Mouse (Mus musculus): ENCODE results near the gene Ezr. TPM values are rescaled to one million over a fixed set of nuclear protein-coding genes. Genes with fewer than 3 reads are reported as not detected.

The Ezr gene
- total RNA-seq, 2 experiments from 2014 or later: 48.0 to 51.1 TPM

GRCm38 (mm10) chr17:6773249-6773966, 9.2 kb downstream of the Ezr start:
- Histone ChIP-seq H3K27ac (no peak overlapping the region), H3K4me3 (no peak overlapping the region)
- no peak for DNase-seq (ENCODE audit: low spot score in 2 of 2)
- TF ChIP-seq CTCF (conservative IDR thresholded peaks at IDR 0.05): no peak

DNA sequence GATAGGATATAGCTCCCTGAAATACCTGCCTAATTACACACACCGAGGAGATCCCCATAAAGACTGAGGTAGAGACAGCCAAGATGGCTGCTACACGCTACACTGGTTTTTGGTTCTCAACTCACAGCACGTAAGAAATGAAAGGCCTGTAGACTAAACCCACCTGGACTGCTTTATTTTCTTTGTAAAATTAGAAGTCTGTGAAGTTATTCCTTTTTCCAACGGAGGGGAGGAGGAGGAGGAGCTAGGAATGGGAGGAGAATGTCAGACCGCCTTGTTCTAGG, 10.2 kb downstream of the Ezr start:
- no peak overlapping the region for H3K27ac ChIP-seq
- no peak for TF ChIP-seq CTCF (conservative IDR thresholded peaks at IDR 0.05)
- H3K4me3 ChIP-seq: no peak overlapping the region
- DNase-seq (ENCODE audit: low spot score in 2 of 2): no peak

DNA sequence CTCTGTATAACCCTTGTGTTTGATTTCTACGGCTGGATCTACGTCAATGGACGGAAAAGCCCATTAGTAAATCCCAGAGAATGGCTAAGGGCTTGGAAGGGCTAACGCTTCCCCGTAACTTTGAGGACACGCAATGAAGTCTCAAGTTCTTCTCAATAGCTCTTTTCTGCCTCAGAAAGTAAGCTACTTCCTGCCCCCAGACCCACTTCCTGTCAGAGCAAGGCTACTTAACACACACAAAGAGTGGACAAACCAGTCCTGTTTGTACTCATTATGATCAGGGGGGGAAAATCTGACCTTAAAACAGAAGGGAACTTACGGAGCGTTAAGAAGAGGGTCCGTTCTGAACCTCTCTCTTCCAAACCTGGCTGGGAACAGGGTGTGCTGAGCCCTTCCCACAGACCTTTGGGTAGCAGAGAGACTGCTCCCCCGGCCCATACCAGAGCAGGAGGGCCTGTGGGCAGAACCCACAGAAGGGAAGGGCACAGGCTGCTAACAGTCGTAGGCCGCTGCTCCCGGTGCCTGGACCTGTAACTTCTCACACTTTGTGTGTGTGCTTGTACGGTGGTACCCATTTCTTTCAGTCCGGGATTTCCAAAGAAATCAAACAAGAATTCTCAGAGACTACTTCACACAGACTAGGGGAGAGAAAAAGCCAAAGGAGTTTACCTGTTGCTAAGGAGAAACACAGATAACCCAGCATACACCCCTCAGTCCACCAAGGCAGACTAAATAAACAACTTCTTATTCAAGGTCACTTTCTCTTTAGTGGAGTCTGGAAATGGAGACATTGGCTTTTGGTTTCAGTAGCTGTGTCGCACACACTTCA, 10.7 kb downstream of the Ezr start:
- H3K27ac ChIP-seq: no peak overlapping the region
- no peak overlapping the region for H3K4me3 ChIP-seq
- DNase-seq (ENCODE audit: low spot score in 2 of 2): no peak
- TF ChIP-seq CTCF (conservative IDR thresholded peaks at IDR 0.05): no peak

DNA sequence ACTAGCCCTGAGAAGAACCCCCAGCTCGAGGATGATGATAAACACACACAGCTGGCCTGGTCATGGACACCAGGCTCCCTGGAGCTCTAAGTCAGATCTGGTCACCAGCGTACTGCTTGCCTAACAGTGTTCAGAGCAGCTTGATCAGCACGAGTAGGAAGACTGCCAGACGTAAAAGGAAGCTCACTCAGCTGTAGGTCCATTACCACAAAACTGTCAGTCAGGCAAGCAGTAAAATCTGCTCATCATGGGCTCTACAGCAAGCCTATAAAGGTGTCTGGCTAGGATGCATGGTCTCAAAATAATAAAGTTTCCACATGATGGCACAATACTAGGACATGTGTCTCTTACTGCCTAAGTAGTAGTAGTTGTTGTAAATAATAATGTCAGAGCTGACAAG, 13.0 kb downstream of the Ezr start:
- TF ChIP-seq CTCF (conservative IDR thresholded peaks at IDR 0.05): no peak
- no peak overlapping the region for H3K27ac ChIP-seq
- no peak overlapping the region for H3K4me3 ChIP-seq
- DNase-seq (ENCODE audit: low spot score in 2 of 2): no peak

GRCm38 (mm10) chr17:6768301-6768788, 14.2 kb downstream of the Ezr start:
- TF ChIP-seq CTCF (conservative IDR thresholded peaks at IDR 0.05): no peak
- 0 out of 2 replicates have a peak overlapping the region, but pooled peaks have one; percentile 10 for H3K27ac ChIP-seq

DNA sequence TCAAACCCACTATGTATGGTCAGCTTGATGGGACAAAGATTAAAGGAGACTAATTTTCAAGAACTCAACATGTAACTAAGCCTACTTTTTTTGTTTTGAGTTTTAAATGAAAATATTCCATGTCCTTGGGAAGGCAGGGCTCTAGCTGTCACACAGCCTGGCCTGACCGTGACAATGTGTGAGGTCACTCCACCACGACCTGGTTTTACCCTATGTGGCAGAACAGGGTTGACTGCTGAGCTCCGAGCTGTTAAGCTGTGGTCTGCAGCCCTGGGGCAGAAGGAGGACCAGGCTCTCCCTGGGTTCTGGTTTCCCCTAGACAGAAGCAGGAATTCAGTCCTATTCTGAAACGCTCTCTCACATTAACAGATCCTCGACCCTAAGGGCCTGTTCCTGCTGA, 14.8 kb downstream of the Ezr start:
- H3K27ac ChIP-seq: no peak overlapping the region
- no peak for DNase-seq (ENCODE audit: low spot score in 2 of 2)
- no peak overlapping the region for H3K4me3 ChIP-seq
- no peak for TF ChIP-seq CTCF (conservative IDR thresholded peaks at IDR 0.05)

More at GRCm38 (mm10) chr17:6768301-6768788, 14.2 kb downstream of the Ezr start:
- H3K4me3 ChIP-seq: no peak overlapping the region
- DNase-seq (ENCODE audit: low spot score in 2 of 2): no peak

GRCm38 (mm10) chr17:6766823-6767222, 15.8 kb downstream of the Ezr start:
- DNase-seq (ENCODE audit: low spot score in 2 of 2): no peak
- H3K4me3 ChIP-seq: no peak overlapping the region
- no peak for TF ChIP-seq CTCF (conservative IDR thresholded peaks at IDR 0.05)

DNA sequence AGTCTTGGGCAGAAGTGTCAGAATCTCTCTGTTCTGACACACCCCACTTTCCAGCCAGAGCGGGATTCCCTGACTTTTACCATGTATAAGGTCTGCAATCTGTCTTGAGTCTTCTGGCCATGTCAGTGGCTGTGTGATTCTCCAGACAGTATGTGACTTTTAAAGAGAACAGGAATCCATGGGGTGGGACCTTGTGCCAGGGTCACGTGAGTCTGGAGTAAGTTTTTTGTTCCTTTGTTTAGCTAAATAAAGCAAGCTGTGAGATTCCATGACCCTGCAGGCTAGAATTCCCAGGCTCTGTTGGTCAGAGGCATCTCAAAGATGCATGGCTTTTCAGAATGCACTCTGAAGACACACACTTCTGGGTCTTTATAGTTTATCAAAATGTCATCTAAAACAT, 16.7 kb downstream of the Ezr start:
- no peak overlapping the region for H3K27ac ChIP-seq
- no peak for TF ChIP-seq CTCF (conservative IDR thresholded peaks at IDR 0.05)
- DNase-seq (ENCODE audit: low spot score in 2 of 2): no peak

More at GRCm38 (mm10) chr17:6766823-6767222, 15.8 kb downstream of the Ezr start:
- H3K27ac ChIP-seq: no peak overlapping the region

DNA sequence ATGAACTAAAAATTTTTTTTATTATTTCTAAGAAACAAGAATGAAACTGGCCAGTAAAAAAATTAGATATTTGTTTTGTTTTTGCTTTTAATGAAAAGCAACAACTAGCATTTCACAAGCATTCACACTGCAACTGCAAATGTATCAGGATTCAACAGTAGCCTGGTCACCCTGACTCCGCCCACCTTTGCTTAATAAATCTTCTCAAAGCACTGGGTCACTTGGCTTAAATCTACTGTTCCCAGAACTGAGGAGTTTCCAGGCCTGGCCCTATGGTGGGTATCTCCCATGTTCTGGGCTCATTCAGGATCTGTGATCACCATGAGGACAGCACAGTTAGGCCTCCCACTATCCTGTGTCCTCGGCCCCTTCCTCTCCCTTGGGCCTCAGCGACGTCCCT, 17.9 kb downstream of the Ezr start:
- no peak overlapping the region for H3K27ac ChIP-seq
- DNase-seq (ENCODE audit: low spot score in 2 of 2): no peak
- H3K4me3 ChIP-seq: no peak overlapping the region
- no peak for TF ChIP-seq CTCF (conservative IDR thresholded peaks at IDR 0.05)

More for the DNA sequence above, 16.7 kb downstream of the Ezr start:
- H3K4me3 ChIP-seq: no peak overlapping the region

DNA sequence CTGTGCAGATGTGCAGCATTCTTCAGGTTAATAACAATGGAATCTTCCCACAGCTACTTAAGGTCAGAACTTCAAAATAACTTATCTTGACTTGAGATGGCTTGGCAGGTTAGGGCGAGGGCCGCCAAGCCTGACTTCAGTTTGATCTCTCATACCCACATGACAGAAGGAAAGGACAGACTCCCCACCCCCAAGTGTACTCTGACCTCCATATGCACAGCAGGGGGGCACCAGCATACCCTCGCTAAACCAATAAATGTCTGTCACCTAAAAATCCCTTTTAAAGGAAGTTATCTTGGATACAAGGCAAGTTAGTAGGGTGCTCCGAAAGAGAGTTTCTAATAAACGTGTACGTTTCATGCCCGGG, 18.4 kb downstream of the Ezr start:
- no peak overlapping the region for H3K27ac ChIP-seq
- TF ChIP-seq CTCF (conservative IDR thresholded peaks at IDR 0.05): no peak
- H3K4me3 ChIP-seq: no peak overlapping the region
- DNase-seq (ENCODE audit: low spot score in 2 of 2): no peak

- Histone ChIP-seq H3K27ac (no peak overlapping the region), H3K4me3 (no peak overlapping the region)
- no peak for DNase-seq (ENCODE audit: low spot score in 2 of 2)
- TF ChIP-seq CTCF (conservative IDR thresholded peaks at IDR 0.05): no peak
Measured at GRCm38 (mm10) chr17:6763513-6764226, 18.9 kb downstream of the Ezr start.

GRCm38 (mm10) chr17:6759717-6760292, 22.8 kb downstream of the Ezr start:
- DNase-seq (ENCODE audit: low spot score in 2 of 2): no peak
- H3K4me3 ChIP-seq: no peak overlapping the region
- no peak overlapping the region for H3K27ac ChIP-seq
- no peak; the same call in 1 of the 2 replicates for TF ChIP-seq CTCF (conservative IDR thresholded peaks at IDR 0.05)

DNA sequence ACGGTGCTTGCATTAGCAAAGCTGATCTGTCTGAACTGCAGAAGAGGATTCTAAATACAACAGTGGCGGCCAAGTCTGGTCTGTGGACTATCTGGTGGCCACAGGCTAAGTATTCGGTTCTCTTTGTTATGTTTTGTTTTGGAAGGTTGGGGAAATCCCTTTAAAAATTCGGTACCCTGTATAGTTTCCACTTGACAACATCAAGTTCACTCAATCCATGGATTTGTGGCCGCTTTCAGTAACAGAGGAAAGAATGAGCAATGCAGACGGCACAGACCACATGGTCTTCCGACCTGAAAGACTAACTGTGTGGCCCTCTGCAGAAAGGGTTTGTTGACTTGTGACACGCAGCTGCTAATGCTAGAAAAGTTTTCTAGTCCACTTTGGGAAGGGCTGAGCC, 23.7 kb downstream of the Ezr start:
- no peak for DNase-seq (ENCODE audit: low spot score in 2 of 2)
- H3K4me3 ChIP-seq: no peak overlapping the region
- no peak for TF ChIP-seq CTCF (conservative IDR thresholded peaks at IDR 0.05)
- no peak overlapping the region for H3K27ac ChIP-seq

Data from layer of hippocampus, adult 2 months (tissue).